Mouse (Mus musculus): Measurements from ENCODE around the gene Gm5662. TPM values are rescaled to one million over a fixed set of nuclear protein-coding genes. Genes with fewer than 3 reads are reported as not detected.

Gm5662 gene
- polyA plus RNA-seq, 1 experiment from 2014 or later = not detected

Other genes with a start within 250 kb of the Gm5662 start
- gene Gm2056, start 247.5 kb downstream of the Gm5662 start, polyA plus RNA-seq (2015; fragmentation: Nextera tagmentation; extraction: Ambion mirVana) = not detected in 2 replicates
- not detected in 2 replicates for gene Gm16368, start 190.8 kb downstream of the Gm5662 start, polyA plus RNA-seq (2015; fragmentation: Nextera tagmentation; extraction: Ambion mirVana)
- gene Gm10436, start 92.4 kb downstream of the Gm5662 start, polyA plus RNA-seq (2015; fragmentation: Nextera tagmentation; extraction: Ambion mirVana) = not detected in 2 replicates
- gene Gm8332, start 24.4 kb downstream of the Gm5662 start, polyA plus RNA-seq (2015; fragmentation: Nextera tagmentation; extraction: Ambion mirVana) = not detected in 2 replicates
- not detected in 2 replicates for gene Gm5039, start 49.5 kb upstream of the Gm5662 start, polyA plus RNA-seq (2015; fragmentation: Nextera tagmentation; extraction: Ambion mirVana)
- gene Adck1, start 86.1 kb upstream of the Gm5662 start, polyA plus RNA-seq (2015; fragmentation: Nextera tagmentation; extraction: Ambion mirVana) = 38.8 and 43.3 TPM in 2 replicates